Mouse (Mus musculus) lung, postnatal 0 days (tissue): ENCODE measurements around the gene Dnah12.

ENCODE experiments used
- CTCF ChIP-seq: IDR thresholded peaks from 2 replicates; pipeline ENCODE4 v1.5.1; 2016; ENCODE audit warnings: antibody characterized with exemption, mild to moderate bottlenecking
- EP300 ChIP-seq: IDR thresholded peaks from 2 replicates; pipeline ENCODE4 v1.6.1; 2016; ENCODE audit warnings: antibody characterized with exemption, mild to moderate bottlenecking, control low read depth

GRCm38 (mm10) chr14:26691363-26691762, 1.7 kb upstream of the Dnah12 start:
- TF ChIP-seq CTCF (no peak), EP300 (no peak)
